Mouse (Mus musculus) CH12.LX (cell line): Measurements from ENCODE around the gene Ttll5. TPM values are rescaled to one million over a fixed set of nuclear protein-coding genes. Genes with fewer than 3 reads are reported as not detected.

ENCODE experiments used
- DNase-seq: peaks from one replicate; pipeline ENCODE4 v3.0.0-alpha.2; 2013; ENCODE audit errors: extremely low read depth
- H3K27ac ChIP-seq: 2 replicates; pipeline ENCODE4 v1.5.1; 2012; ENCODE audit warnings: low read depth, mild to moderate bottlenecking, control low read depth, moderate library complexity; ENCODE audit not compliant: insufficient read depth
- H3K27me3 ChIP-seq: replicated peaks from 2 replicates; pipeline ENCODE3; 2012; ENCODE audit warnings: inconsistent platforms
- H3K36me3 ChIP-seq, 2 experiments: replicated peaks in 1 of 2; 2 replicates each; pipeline versions ENCODE3 to v1.6.1; 2012; ENCODE audit warnings: inconsistent platforms in 1 of 2, low read length in 1 of 2, mild to moderate bottlenecking in 1 of 2, mixed read lengths in 1 of 2, moderate library complexity in 1 of 2; ENCODE audit not compliant: control insufficient read depth in 1 of 2, insufficient read depth in 1 of 2
- H3K4me1 ChIP-seq, 2 experiments: 2 replicates each; pipeline ENCODE4 v1.6.1; 2012; ENCODE audit warnings: inconsistent platforms in 1 of 2, moderate library complexity in 1 of 2; ENCODE audit not compliant: insufficient read depth in 2 of 2, control insufficient read depth in 1 of 2
- H3K4me2 ChIP-seq: 2 replicates; pipeline ENCODE4 v1.6.1; 2012; ENCODE audit warnings: low read depth, mild to moderate bottlenecking, control low read depth; ENCODE audit not compliant: poor library complexity, insufficient read depth, severe bottlenecking
- H3K4me3 ChIP-seq, 3 experiments: fragments of 150-350 bp in 1 of 3; sonication (generic) in 1 of 3; replicated peaks in 1 of 3; 2 replicates each; pipeline versions ENCODE3 to v1.5.1; 2011 to 2012; ENCODE audit warnings: low read depth in 2 of 3, low read length in 2 of 3, mild to moderate bottlenecking in 2 of 3, moderate library complexity in 2 of 3, control low read depth in 1 of 3, improper control_type of control experiment in 1 of 3, inconsistent platforms in 1 of 3, mixed read lengths in 1 of 3; ENCODE audit not compliant: poor library complexity in 1 of 3
- H3K79me2 ChIP-seq: replicated peaks from 2 replicates; pipeline ENCODE4 v1.6.1; 2012; ENCODE audit warnings: mild to moderate bottlenecking, moderate library complexity; ENCODE audit not compliant: control insufficient read depth, poor library complexity, insufficient read depth, severe bottlenecking; ENCODE audit errors: extremely low read depth
- H3K9ac ChIP-seq: 2 replicates; pipeline ENCODE4 v1.6.1; 2012; ENCODE audit warnings: low read depth, mild to moderate bottlenecking, control low read depth, moderate library complexity; ENCODE audit not compliant: insufficient read depth
- H3K9me3 ChIP-seq: replicated peaks from 2 replicates; pipeline ENCODE3; 2012; ENCODE audit warnings: low read length, inconsistent platforms, mixed read lengths
- BHLHE40 ChIP-seq: IDR thresholded peaks from 2 replicates; pipeline ENCODE4 v1.6.1; 2011; ENCODE audit warnings: mild to moderate bottlenecking, low read depth, low read length, improper control_type of control experiment
- CHD1 ChIP-seq: IDR thresholded peaks from 2 replicates; pipeline ENCODE4 v1.6.1; 2012; ENCODE audit warnings: low read depth, low read length, improper control_type of control experiment, inconsistent platforms
- CTCF ChIP-seq, 2 experiments: IDR thresholded peaks in 1 of 2; conservative IDR thresholded peaks in 1 of 2; 2 replicates each; pipeline ENCODE4 v1.5.1; 2011 to 2012; ENCODE audit warnings: low read depth in 2 of 2, low read length in 2 of 2, improper control_type of control experiment in 1 of 2, inconsistent platforms in 1 of 2, mild to moderate bottlenecking in 1 of 2, moderate library complexity in 1 of 2
- E2F4 ChIP-seq: IDR thresholded peaks from 2 replicates; pipeline ENCODE4 v1.6.1; 2011; ENCODE audit warnings: low read depth, low read length, improper control_type of control experiment; ENCODE audit not compliant: insufficient replicate concordance
- GABPA ChIP-seq: IDR thresholded peaks from 2 replicates; pipeline ENCODE4 v1.6.1; 2012; ENCODE audit warnings: low read depth, low read length, improper control_type of control experiment, inconsistent platforms; ENCODE audit not compliant: insufficient replicate concordance
- HCFC1 ChIP-seq: IDR thresholded peaks from 2 replicates; pipeline ENCODE4 v1.6.1; 2012; ENCODE audit warnings: low read depth, mild to moderate bottlenecking, inconsistent platforms, low read length, improper control_type of control experiment
- IRF4 ChIP-seq: IDR thresholded peaks from 2 replicates; pipeline ENCODE4 v1.6.1; 2014; ENCODE audit warnings: low read depth, mild to moderate bottlenecking, inconsistent platforms, low read length, improper control_type of control experiment
- JUND ChIP-seq: conservative IDR thresholded peaks from 2 replicates; pipeline ENCODE4 v1.6.1; 2011; ENCODE audit warnings: low read depth, low read length, improper control_type of control experiment
- MEF2A ChIP-seq: IDR thresholded peaks from 2 replicates; pipeline ENCODE4 v1.6.1; 2014; ENCODE audit warnings: low read depth, mild to moderate bottlenecking, inconsistent platforms, low read length, improper control_type of control experiment, borderline replicate concordance
- NRF1 ChIP-seq: IDR thresholded peaks from 2 replicates; pipeline ENCODE4 v1.6.1; 2014; ENCODE audit warnings: low read depth, mild to moderate bottlenecking, inconsistent platforms, low read length, improper control_type of control experiment, moderate library complexity
- PAX5 ChIP-seq: IDR thresholded peaks from 2 replicates; pipeline ENCODE4 v1.6.1; 2012; ENCODE audit warnings: low read length, inconsistent platforms, mixed read lengths
- POLR2A ChIP-seq: IDR thresholded peaks from 2 replicates; pipeline ENCODE4 v1.6.1; 2011; ENCODE audit warnings: low read depth, mild to moderate bottlenecking, improper control_type of control experiment, low read length
- POLR2AphosphoS2 ChIP-seq: IDR thresholded peaks from 2 replicates; pipeline ENCODE4 v1.6.1; 2011; ENCODE audit warnings: low read depth, low read length, improper control_type of control experiment
- RAD21 ChIP-seq: IDR thresholded peaks from 2 replicates; pipeline ENCODE4 v1.6.1; 2011; ENCODE audit warnings: low read depth, mild to moderate bottlenecking, low read length, improper control_type of control experiment, moderate library complexity
- TBP ChIP-seq: conservative IDR thresholded peaks from 2 replicates; pipeline ENCODE4 v1.6.1; 2011; ENCODE audit warnings: low read depth, low read length, improper control_type of control experiment
- UBTF ChIP-seq: IDR thresholded peaks from 2 replicates; pipeline ENCODE4 v1.6.1; 2012; ENCODE audit warnings: low read depth, mild to moderate bottlenecking, inconsistent platforms, low read length, improper control_type of control experiment, moderate library complexity
- USF1 ChIP-seq: IDR thresholded peaks from 2 replicates; pipeline ENCODE4 v1.6.1; 2014; ENCODE audit warnings: low read depth, mild to moderate bottlenecking, inconsistent platforms, low read length, improper control_type of control experiment
- ZKSCAN1 ChIP-seq: IDR thresholded peaks from 2 replicates; pipeline ENCODE4 v1.6.1; 2012; ENCODE audit warnings: low read depth, inconsistent platforms, low read length, improper control_type of control experiment, borderline replicate concordance
- ZMIZ1 ChIP-seq: IDR thresholded peaks from 2 replicates; pipeline ENCODE4 v1.6.1; 2012; ENCODE audit warnings: low read depth, mild to moderate bottlenecking, inconsistent platforms, low read length, improper control_type of control experiment
- dilution Hi-C: fragments of 300-500 bp; cut with MboI; formaldehyde crosslinking; loops from 2 replicates; pipeline ENCODE4 v1.14.3; 2020; ENCODE audit warnings: low sequenced_read_pairs; ENCODE audit not compliant: extremely low pct_unique_long_range_greater_than_20kb, extremely low pct_ligation_motif_present
- in situ Hi-C: fragments of 300-500 bp; cut with MboI; formaldehyde crosslinking; loops from 3 replicates; pipeline ENCODE4 v1.14.3; 2019; ENCODE audit warnings: low sequenced_read_pairs, low pct_ligation_motif_present, low pct_unique_long_range_greater_than_20kb, mixed read lengths
- polyA plus RNA-seq: library from polyadenylated mRNA; unstranded; fragments of >175 nt; gene quantifications from 2 replicates; pipeline ENCODE4 v1.2.1, GENCODE M21; 2012; ENCODE audit warnings: low read depth; ENCODE audit not compliant: insufficient read length
- total RNA-seq, 2 experiments: library from RNA; depleted of rRNA; stranded (reverse); fragments of 300-350 nt in 1 of 2; fragments of >200 nt in 1 of 2; gene quantifications; 2 replicates each; pipeline ENCODE4 v1.2.3; 2012 to 2014

Gene Ttll5
- total and polyA plus RNA-seq, 3 experiments = 5.7 to 14.0 (median 8.7) TPM

GRCm38 (mm10) chr12:85955062-85955461 lies 130.6 kb downstream of the Ttll5 start:
- dilution Hi-C loops (no loop called here), in situ Hi-C loops (loop anchor here (10.0 kb wide), 1 partner anchor 120 kb away; the partner anchor contains the start of gene Tgfb3)
- H3K36me3 ChIP-seq = peaks cover 0 to 38% of the 10 kb centered on the region in 2 experiments

GRCm38 (mm10) chr12:85955690-85956089 lies 131.2 kb downstream of the Ttll5 start:
- dilution Hi-C loops = no loop called here
- TF ChIP-seq USF1 (no peak), BHLHE40 (peak; percentile 19; the same call in 1 of the 2 replicates), HCFC1 (no peak), MEF2A (no peak)
- H3K4me3 ChIP-seq = no peak overlapping the region
- no peak overlapping the region for H3K9ac ChIP-seq
- H3K4me2 ChIP-seq = no peak overlapping the region
- peak; percentile 40 for DNase-seq
- H3K9me3 ChIP-seq = no peaks in the 10 kb centered on the region
- in situ Hi-C loops = loop anchor here (10.0 kb wide), 1 partner anchor 119 kb away; the partner anchor contains the start of gene Tgfb3
- H3K27ac ChIP-seq = no peak overlapping the region
- peaks cover 6 to 50% of the 10 kb centered on the region in 2 experiments; a peak in 3 of 4 replicates for H3K4me1 ChIP-seq
- H3K79me2 ChIP-seq = no peaks in the 10 kb centered on the region
- peaks cover 0 to 38% of the 10 kb centered on the region in 2 experiments for H3K36me3 ChIP-seq
- no peaks in the 10 kb centered on the region for H3K27me3 ChIP-seq

More at GRCm38 (mm10) chr12:85955062-85955461, 130.6 kb downstream of the Ttll5 start:
- Histone ChIP-seq H3K9me3 (no peaks in the 10 kb centered on the region), H3K27ac (no peak overlapping the region), H3K9ac (no peak overlapping the region), H3K4me1 (peaks cover 6 to 46% of the 10 kb centered on the region in 2 experiments; a peak in 3 of 4 replicates), H3K27me3 (no peaks in the 10 kb centered on the region), H3K4me3 (no peak overlapping the region), H3K4me2 (no peak overlapping the region), H3K79me2 (no peaks in the 10 kb centered on the region)
- TF ChIP-seq IRF4 (no peak), HCFC1 (no peak), GABPA (no peak), ZKSCAN1 (no peak), PAX5 (no peak), E2F4 (no peak), CTCF (conservative IDR thresholded peaks at IDR 0.05 in 1 of 2, IDR thresholded peaks at IDR 0.05 in 1 of 2; ENCODE audit: low read depth in 2 of 2, low read length in 2 of 2) (no peak), JUND (no peak), CHD1 (no peak), POLR2A (no peak), POLR2AphosphoS2 (no peak), RAD21 (no peak), UBTF (no peak), ZMIZ1 (no peak), NRF1 (no peak), TBP (no peak)
- DNase-seq = no peak
